Mouse (Mus musculus): ENCODE data around the gene Vmn1r101.
"Not testable (repeated sequence)": the region's sequence is repeated elsewhere in the genome, so short reads cannot be mapped to it uniquely, and the experiment has no call there.

Vmn1r101 gene

GRCm38 (mm10) chr7:20442493-20442892 lies at the start of gene Vmn1r101:
Gene Vmn1r101, minus strand, starts transcription at chr7:20442593.
- DNase-seq = not testable (repeated sequence)

- DNase-seq = not testable (repeated sequence)
Observed at GRCm38 (mm10) chr7:20474825-20475224, 32.4 kb upstream of the Vmn1r101 start, which contains the start of gene Gm10670. Gene Gm10670, minus strand, starts transcription at chr7:20474925.

GRCm38 (mm10) chr7:20417642-20418041 lies 24.8 kb downstream of the Vmn1r101 start, which contains the start of gene Vmn1r100:
Gene Vmn1r100, plus strand, starts transcription at chr7:20417942.
- DNase-seq = not testable (repeated sequence)

Measured in lung, postnatal 14 days (tissue).